Mouse (Mus musculus) small intestine, adult 2 months (tissue): ENCODE measurements around the gene Ccdc155.

Experiments
- CTCF ChIP-seq: fragments of 200-500 bp; IDR thresholded peaks from 2 replicates; pipeline ENCODE4 v1.5.1; 2012; ENCODE audit warnings: low read depth, mild to moderate bottlenecking, control low read depth, inconsistent platforms, low read length, moderate library complexity, mixed read lengths; ENCODE audit not compliant: insufficient replicate concordance, insufficient read length; ENCODE audit errors: extremely low read depth
- POLR2A ChIP-seq: fragments of 200-500 bp; IDR thresholded peaks from 2 replicates; pipeline ENCODE4 v1.6.1; 2012; ENCODE audit warnings: low read depth, mild to moderate bottlenecking, control low read depth, inconsistent platforms, low read length, moderate library complexity

DNA sequence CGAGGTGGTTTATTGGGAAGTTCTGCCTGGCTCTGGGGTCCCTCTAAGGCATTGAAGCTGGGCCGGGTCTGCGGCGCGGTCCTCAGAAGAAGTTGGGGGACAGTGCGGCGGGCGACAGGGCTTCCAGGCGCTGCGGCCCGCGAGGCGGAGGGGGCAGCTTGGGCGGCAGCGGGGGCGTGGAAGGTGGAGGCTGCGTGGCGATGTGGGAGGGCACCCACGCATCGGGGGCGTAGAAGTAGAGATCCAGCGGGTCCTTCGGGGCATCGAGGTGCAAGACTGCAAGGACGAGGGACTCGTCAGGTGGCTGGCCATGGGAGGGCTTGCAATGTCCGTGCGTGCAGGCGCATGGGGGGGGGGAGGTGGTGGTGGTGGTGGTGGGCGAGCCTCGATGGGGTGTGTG is 28.3 kb downstream of the Ccdc155 start:
- TF ChIP-seq CTCF (no peak), POLR2A (no peak)
